Mouse (Mus musculus) midbrain, embryonic 16.5 days (tissue): Measurements from ENCODE around the gene Dgke. TPM values are rescaled to one million over a fixed set of nuclear protein-coding genes. Genes with fewer than 3 reads are reported as not detected.

ENCODE experiments used
- ATAC-seq: fragments of 200-750 bp; cut with Nextera tagmentation; 2 replicates; pipeline ENCODE4 v1.8.0; 2017; ENCODE audit warnings: moderate TSS enrichment
- H3K27ac ChIP-seq: fragments of 300-500 bp; sonication (generic); 2 replicates; pipeline ENCODE4 v1.5.1; 2014; ENCODE audit warnings: mild to moderate bottlenecking, low read length, mixed read lengths
- H3K27me3 ChIP-seq: fragments of 300-500 bp; sonication (generic); 2 replicates; pipeline ENCODE4 v1.6.1; 2014; ENCODE audit warnings: low read depth, low read length, mixed read lengths; ENCODE audit not compliant: control insufficient read depth, insufficient read depth
- H3K36me3 ChIP-seq: fragments of 300-500 bp; sonication (generic); 2 replicates; pipeline ENCODE4 v1.6.1; 2014; ENCODE audit warnings: mild to moderate bottlenecking, low read length, moderate library complexity, mixed read lengths; ENCODE audit not compliant: control insufficient read depth, insufficient read depth
- H3K4me1 ChIP-seq: fragments of 300-500 bp; sonication (generic); 2 replicates; pipeline ENCODE4 v1.6.1; 2014; ENCODE audit warnings: mild to moderate bottlenecking, low read length, mixed read lengths; ENCODE audit not compliant: control insufficient read depth, insufficient read depth
- H3K4me2 ChIP-seq: fragments of 300-500 bp; sonication (generic); 2 replicates; pipeline ENCODE4 v1.6.1; 2014; ENCODE audit warnings: mild to moderate bottlenecking, low read length, mixed read lengths
- H3K4me3 ChIP-seq: fragments of 300-500 bp; sonication (generic); 2 replicates; pipeline ENCODE4 v1.5.1; 2014; ENCODE audit warnings: low read depth, mild to moderate bottlenecking, low read length, moderate library complexity, mixed read lengths
- H3K9ac ChIP-seq: fragments of 300-500 bp; sonication (generic); 2 replicates; pipeline ENCODE4 v1.6.1; 2014; ENCODE audit warnings: low read depth, low read length, mixed read lengths
- H3K9me3 ChIP-seq: fragments of 300-500 bp; sonication (generic); replicated peaks from 2 replicates; pipeline ENCODE4 v1.6.1; 2014; ENCODE audit warnings: mild to moderate bottlenecking, low read length, mixed read lengths; ENCODE audit not compliant: control insufficient read depth, poor library complexity, severe bottlenecking
- WGBS: fragments of 180-500 bp; shearing (Covaris S2); extraction: QIAGEN DNeasy Blood & Tissue Kit; methylation state at CpG from one replicate; pipeline ENCODE4 v1.1.7; 2014; 5-methylcytosine and 5-hydroxymethylcytosine counted together
- polyA plus RNA-seq: library from polyadenylated mRNA; unstranded; fragments of >200 nt; fragmentation: Nextera tagmentation; extraction: Ambion mirVana; gene quantifications from 2 replicates; pipeline ENCODE4 v1.2.1, GENCODE M21; 2015

Dgke gene
- polyA plus RNA-seq, 1 experiment from 2014 or later, result 18.2 TPM

GRCm38 (mm10) chr11:89006404-89006803 lies 60.2 kb downstream of the Dgke start:
- H3K4me3 ChIP-seq, result no peak overlapping the region
- no peaks in the 10 kb centered on the region for H3K36me3 ChIP-seq
- no peak overlapping the region for H3K27ac ChIP-seq
- ATAC-seq, result no peak
- H3K27me3 ChIP-seq, result no peaks in the 10 kb centered on the region
- H3K4me2 ChIP-seq, result no peak overlapping the region
- no peak overlapping the region for H3K9ac ChIP-seq
- H3K4me1 ChIP-seq, result no peaks in the 10 kb centered on the region
- no peaks in the 10 kb centered on the region for H3K9me3 ChIP-seq

GRCm38 (mm10) chr11:89005473-89005872 lies 61.2 kb downstream of the Dgke start:
- H3K9me3 ChIP-seq, result no peaks in the 10 kb centered on the region

GRCm38 (mm10) chr11:89003726-89004125 lies 62.9 kb downstream of the Dgke start:
- no peaks in the 10 kb centered on the region for H3K4me1 ChIP-seq
- no peak for ATAC-seq
- H3K27ac ChIP-seq, result no peak overlapping the region
- WGBS, result 84% methylated on average over 4 of the region's 4 CpGs
- H3K27me3 ChIP-seq, result peaks cover 17% of the 10 kb centered on the region
- no peaks in the 10 kb centered on the region for H3K36me3 ChIP-seq
- H3K4me2 ChIP-seq, result no peak overlapping the region
- H3K9me3 ChIP-seq, result no peaks in the 10 kb centered on the region
- no peak overlapping the region for H3K9ac ChIP-seq
- H3K4me3 ChIP-seq, result no peak overlapping the region

More at GRCm38 (mm10) chr11:89005473-89005872, 61.2 kb downstream of the Dgke start:
- Histone ChIP-seq H3K4me3 (no peak overlapping the region), H3K27ac (no peak overlapping the region), H3K4me2 (no peak overlapping the region), H3K36me3 (no peaks in the 10 kb centered on the region), H3K9ac (no peak overlapping the region), H3K4me1 (no peaks in the 10 kb centered on the region), H3K27me3 (no peaks in the 10 kb centered on the region)
- ATAC-seq, result no peak
- whole genome bisulfite sequencing, result 88% methylated on average over 5 of the region's 5 CpGs

GRCm38 (mm10) chr11:89003078-89003477 lies 63.6 kb downstream of the Dgke start:
- no peak overlapping the region for H3K9ac ChIP-seq
- no peak for ATAC-seq
- 75% methylated on average over 6 of the region's 6 CpGs for WGBS
- no peak overlapping the region for H3K4me3 ChIP-seq
- no peak overlapping the region for H3K27ac ChIP-seq
- H3K4me2 ChIP-seq, result no peak overlapping the region
- H3K9me3 ChIP-seq, result no peaks in the 10 kb centered on the region
- H3K36me3 ChIP-seq, result no peaks in the 10 kb centered on the region
- H3K27me3 ChIP-seq, result peaks cover 22% of the 10 kb centered on the region
- H3K4me1 ChIP-seq, result no peaks in the 10 kb centered on the region

- no peak overlapping the region for H3K4me3 ChIP-seq
- no peaks in the 10 kb centered on the region for H3K9me3 ChIP-seq
- no peaks in the 10 kb centered on the region for H3K36me3 ChIP-seq
- 87% methylated on average over 5 of the region's 5 CpGs for WGBS
- no peak for ATAC-seq
- peaks cover 25% of the 10 kb centered on the region for H3K27me3 ChIP-seq
- H3K9ac ChIP-seq, result no peak overlapping the region
- H3K4me2 ChIP-seq, result no peak overlapping the region
- H3K27ac ChIP-seq, result no peak overlapping the region
- H3K4me1 ChIP-seq, result no peaks in the 10 kb centered on the region
These were observed 64.0 kb downstream of the Dgke start for GRCm38 (mm10) chr11:89002621-89003020.

GRCm38 (mm10) chr11:89002068-89002467 lies 64.6 kb downstream of the Dgke start:
- Histone ChIP-seq H3K4me2 (no peak overlapping the region), H3K27ac (no peak overlapping the region), H3K4me1 (no peaks in the 10 kb centered on the region), H3K27me3 (peaks cover 25% of the 10 kb centered on the region), H3K36me3 (no peaks in the 10 kb centered on the region), H3K9me3 (no peaks in the 10 kb centered on the region), H3K4me3 (no peak overlapping the region), H3K9ac (no peak overlapping the region)
- 90% methylated on average over 5 of the region's 5 CpGs for WGBS
- no peak for ATAC-seq

- no peak overlapping the region for H3K4me2 ChIP-seq
- ATAC-seq, result no peak
- no peak overlapping the region for H3K9ac ChIP-seq
- H3K9me3 ChIP-seq, result no peaks in the 10 kb centered on the region
- H3K27ac ChIP-seq, result no peak overlapping the region
- no peaks in the 10 kb centered on the region for H3K36me3 ChIP-seq
- no peaks in the 10 kb centered on the region for H3K4me1 ChIP-seq
- no peak overlapping the region for H3K4me3 ChIP-seq
- 92% methylated on average over 7 of the region's 7 CpGs for WGBS
- peaks cover 25% of the 10 kb centered on the region for H3K27me3 ChIP-seq
These were observed 65.1 kb downstream of the Dgke start for GRCm38 (mm10) chr11:89001569-89001968.

GRCm38 (mm10) chr11:89000527-89000819 lies 66.2 kb downstream of the Dgke start:
- H3K36me3 ChIP-seq, result no peaks in the 10 kb centered on the region
- peaks cover 25% of the 10 kb centered on the region for H3K27me3 ChIP-seq
- no peaks in the 10 kb centered on the region for H3K9me3 ChIP-seq
- H3K9ac ChIP-seq, result no peak overlapping the region
- H3K4me3 ChIP-seq, result no peak overlapping the region
- no peaks in the 10 kb centered on the region for H3K4me1 ChIP-seq
- no peak overlapping the region for H3K27ac ChIP-seq
- H3K4me2 ChIP-seq, result no peak overlapping the region
- no peak for ATAC-seq

- Histone ChIP-seq H3K36me3 (no peaks in the 10 kb centered on the region), H3K9me3 (no peaks in the 10 kb centered on the region), H3K27me3 (peaks cover 25% of the 10 kb centered on the region), H3K4me3 (peak overlapping the region; percentile 33), H3K27ac (no peak overlapping the region), H3K4me1 (no peaks in the 10 kb centered on the region), H3K4me2 (peak overlapping the region; percentile 44), H3K9ac (peak overlapping the region; percentile 12; the same call in 1 of the 2 replicates)
- no peak for ATAC-seq
- 30% methylated on average over 33 of the region's 33 CpGs for WGBS
These were observed 66.7 kb downstream of the Dgke start for GRCm38 (mm10) chr11:88999723-89000526.
